Mouse (Mus musculus): ENCODE data around the gene Meaf6. TPM values are rescaled to one million over a fixed set of nuclear protein-coding genes. Genes with fewer than 3 reads are reported as not detected.
A peak's percentile ranks its signal among the peaks of the same experiment; 100 is the strongest.

Meaf6 gene
- polyA plus RNA-seq, 1 experiment from 2014 or later, result 28.3 TPM

GRCm38 (mm10) chr4:125059025-125059424 is 25.9 kb upstream of the Meaf6 start:
- Histone ChIP-seq H3K27ac (replicated peaks) (no peak overlapping the region), H3K9ac (ENCODE audit: low read length) (no peak overlapping the region), H3K36me3 (ENCODE audit: control insufficient read depth, insufficient read depth, low read length) (peaks cover 4% of the 10 kb centered on the region), H3K4me2 (replicated peaks; ENCODE audit: low read depth) (peak overlapping the region; percentile 31; the same call in 1 of the 2 replicates), H3K4me1 (replicated peaks; ENCODE audit: control insufficient read depth, insufficient read depth) (no peaks in the 10 kb centered on the region), H3K27me3 (ENCODE audit: control insufficient read depth, insufficient read depth, low read length) (no peaks in the 10 kb centered on the region), H3K9me3 (ENCODE audit: control insufficient read depth, low read length) (no peaks in the 10 kb centered on the region), H3K4me3 (ENCODE audit: low read depth, low read length) (no peak overlapping the region)
- DNase-seq (ENCODE audit: low spot score) (peak; percentile 52), ATAC-seq (ENCODE audit: low FRiP score, low TSS enrichment) (peak; percentile 80)
- TF ChIP-seq CTCF (IDR thresholded peaks at IDR 0.05; ENCODE audit: low read depth), result peak; percentile 92
- TF ChIP-seq EP300 (optimal IDR thresholded peaks at IDR 0.05), result no peak
- 5% methylated on average over 8 of the region's 8 CpGs for WGBS

DNA sequence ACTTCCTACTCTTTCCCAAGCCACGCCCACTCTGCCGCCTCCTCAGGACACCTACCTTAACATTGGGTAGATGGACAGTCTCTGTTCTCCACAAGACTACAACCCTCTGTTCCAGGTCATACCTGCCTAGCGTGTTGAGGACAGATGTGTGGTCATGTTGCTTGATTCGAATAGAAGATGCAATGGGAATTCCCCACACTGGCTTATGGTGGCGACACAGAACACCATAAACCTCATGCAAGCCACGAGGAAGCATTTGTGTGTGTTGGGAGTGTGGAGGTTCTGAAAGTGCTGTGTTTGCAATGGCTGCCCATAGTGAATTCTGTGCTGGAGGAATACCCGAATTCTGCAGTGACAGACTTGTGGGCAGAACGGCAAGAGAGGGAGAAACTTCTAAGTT is 21.1 kb upstream of the Meaf6 start:
- Histone ChIP-seq H3K27ac (replicated peaks) (no peak overlapping the region), H3K9ac (ENCODE audit: low read length) (no peak overlapping the region), H3K36me3 (ENCODE audit: control insufficient read depth, insufficient read depth, low read length) (no peaks in the 10 kb centered on the region), H3K4me3 (ENCODE audit: low read depth, low read length) (no peak overlapping the region), H3K9me3 (ENCODE audit: control insufficient read depth, low read length) (no peaks in the 10 kb centered on the region), H3K4me1 (replicated peaks; ENCODE audit: control insufficient read depth, insufficient read depth) (peaks cover 5% of the 10 kb centered on the region; the same call in 1 of the 2 replicates), H3K27me3 (ENCODE audit: control insufficient read depth, insufficient read depth, low read length) (no peaks in the 10 kb centered on the region), H3K4me2 (replicated peaks; ENCODE audit: low read depth) (no peak overlapping the region)
- ATAC-seq (ENCODE audit: low FRiP score, low TSS enrichment), result no peak
- TF ChIP-seq EP300 (optimal IDR thresholded peaks at IDR 0.05), result no peak
- no peak for TF ChIP-seq CTCF (IDR thresholded peaks at IDR 0.05; ENCODE audit: low read depth)
- no peak for DNase-seq (ENCODE audit: low spot score)
- WGBS, result 64% methylated on average over 8 of the region's 8 CpGs

DNA sequence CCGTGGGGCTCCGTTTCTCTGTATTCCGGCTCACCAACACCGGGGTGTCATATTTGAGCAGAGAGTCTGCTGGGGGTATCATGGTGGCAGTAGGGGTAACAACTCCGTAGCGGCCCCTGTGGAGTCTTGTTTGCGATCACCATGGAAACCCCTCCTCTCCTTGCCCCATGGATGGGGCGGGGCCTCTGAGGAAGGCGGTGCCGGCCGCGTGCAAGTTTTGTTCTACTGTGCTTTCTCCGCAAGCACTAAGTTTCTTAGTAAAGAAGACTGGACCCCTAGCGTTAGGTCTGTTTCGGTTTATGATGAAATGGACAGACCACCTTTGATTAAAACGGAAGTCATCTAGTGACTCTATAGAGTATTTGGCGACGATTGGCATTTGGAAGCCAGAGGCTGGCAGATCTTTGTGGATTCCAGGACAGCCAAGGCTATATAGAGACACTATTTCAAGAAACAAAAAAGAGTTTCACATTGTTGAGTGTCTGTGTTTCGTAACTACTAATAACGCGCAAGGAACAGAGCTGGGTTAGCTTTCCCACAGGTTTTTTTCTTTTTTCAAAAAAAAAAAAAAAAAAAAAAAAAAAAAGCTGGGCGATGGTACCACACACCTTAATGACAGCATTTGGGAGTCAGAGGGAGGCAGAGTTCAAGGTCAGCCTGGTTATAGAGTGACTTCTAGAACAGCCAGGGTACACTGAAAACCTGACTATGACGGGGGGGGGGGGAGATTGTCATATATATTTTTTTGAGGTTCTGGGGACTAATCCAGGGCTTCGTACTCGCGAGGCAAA is 19.2 kb upstream of the Meaf6 start, which contains the start of gene Dnali1:
TSS of gene Dnali1 (minus strand) at position 187 of the 791 bp plus-strand sequence.
- no peaks in the 10 kb centered on the region for H3K9me3 ChIP-seq (ENCODE audit: control insufficient read depth, low read length)
- H3K9ac ChIP-seq (ENCODE audit: low read length), result peak within 1 kb of the TSS; percentile 89
- peak within 1 kb of the TSS; percentile 78 for H3K27ac ChIP-seq (replicated peaks)
- ATAC-seq (ENCODE audit: low FRiP score, low TSS enrichment), result 0 out of 2 replicates have a peak, but pooled peaks have one; percentile 30
- peaks cover 10% of the 10 kb centered on the region; the same call in 1 of the 2 replicates for H3K36me3 ChIP-seq (ENCODE audit: control insufficient read depth, insufficient read depth, low read length)
- peak within 1 kb of the TSS; percentile 58 for H3K4me2 ChIP-seq (replicated peaks; ENCODE audit: low read depth)
- TF ChIP-seq EP300 (optimal IDR thresholded peaks at IDR 0.05) (no peak), CTCF (IDR thresholded peaks at IDR 0.05; ENCODE audit: low read depth) (peak; percentile 22; the same call in 1 of the 2 replicates)
- 3% methylated on average over 26 of the region's 26 CpGs for WGBS
- peak within 1 kb of the TSS; percentile 83 for H3K4me3 ChIP-seq (ENCODE audit: low read depth, low read length)
- H3K27me3 ChIP-seq (ENCODE audit: control insufficient read depth, insufficient read depth, low read length), result no peaks in the 10 kb centered on the region
- peak; percentile 65 for DNase-seq (ENCODE audit: low spot score)
- H3K4me1 ChIP-seq (replicated peaks; ENCODE audit: control insufficient read depth, insufficient read depth), result peaks cover 5% of the 10 kb centered on the region; the same call in 1 of the 2 replicates

GRCm38 (mm10) chr4:125066490-125067370 is 18.2 kb upstream of the Meaf6 start, which contains the start of gene Snip1:
Gene Snip1 (plus strand): TSS chr4:125066672.
- DNase-seq (ENCODE audit: low spot score) (peak; percentile 95), ATAC-seq (ENCODE audit: low FRiP score, low TSS enrichment) (peak; percentile 94)
- H3K9ac ChIP-seq (ENCODE audit: low read length), result peak within 1 kb of the TSS; percentile 89
- H3K4me2 ChIP-seq (replicated peaks; ENCODE audit: low read depth), result peak within 1 kb of the TSS; percentile 58
- WGBS, result under 1% methylated on average over 76 of the region's 78 CpGs
- H3K36me3 ChIP-seq (ENCODE audit: control insufficient read depth, insufficient read depth, low read length), result peaks cover 14% of the 10 kb centered on the region
- no peaks in the 10 kb centered on the region for H3K9me3 ChIP-seq (ENCODE audit: control insufficient read depth, low read length)
- peak within 1 kb of the TSS; percentile 78 for H3K27ac ChIP-seq (replicated peaks)
- peaks cover 5% of the 10 kb centered on the region; the same call in 1 of the 2 replicates for H3K4me1 ChIP-seq (replicated peaks; ENCODE audit: control insufficient read depth, insufficient read depth)
- H3K4me3 ChIP-seq (ENCODE audit: low read depth, low read length), result peak within 1 kb of the TSS; percentile 83
- TF ChIP-seq EP300 (optimal IDR thresholded peaks at IDR 0.05), result peak; percentile 25
- TF ChIP-seq CTCF (IDR thresholded peaks at IDR 0.05; ENCODE audit: low read depth), result peak; percentile 2; the same call in 1 of the 2 replicates
- H3K27me3 ChIP-seq (ENCODE audit: control insufficient read depth, insufficient read depth, low read length), result no peaks in the 10 kb centered on the region

- no peak for DNase-seq (ENCODE audit: low spot score)
- no peak overlapping the region for H3K27ac ChIP-seq (replicated peaks)
- no peak for ATAC-seq (ENCODE audit: low FRiP score, low TSS enrichment)
Measured at GRCm38 (mm10) chr4:125077700-125078099, 7.2 kb upstream of the Meaf6 start.

More at GRCm38 (mm10) chr4:125077700-125078099, 7.2 kb upstream of the Meaf6 start:
- Histone ChIP-seq H3K9me3 (ENCODE audit: control insufficient read depth, low read length) (no peaks in the 10 kb centered on the region), H3K4me3 (ENCODE audit: low read depth, low read length) (no peak overlapping the region), H3K9ac (ENCODE audit: low read length) (no peak overlapping the region), H3K4me2 (replicated peaks; ENCODE audit: low read depth) (no peak overlapping the region), H3K27me3 (ENCODE audit: control insufficient read depth, insufficient read depth, low read length) (no peaks in the 10 kb centered on the region), H3K36me3 (ENCODE audit: control insufficient read depth, insufficient read depth, low read length) (peaks cover 19% of the 10 kb centered on the region; the same call in 1 of the 2 replicates), H3K4me1 (replicated peaks; ENCODE audit: control insufficient read depth, insufficient read depth) (no peaks in the 10 kb centered on the region)
- 91% methylated on average over 2 of the region's 2 CpGs for WGBS
- TF ChIP-seq CTCF (IDR thresholded peaks at IDR 0.05; ENCODE audit: low read depth), result no peak
- no peak for TF ChIP-seq EP300 (optimal IDR thresholded peaks at IDR 0.05)

Measured in stomach, postnatal 0 days (tissue).